Mouse (Mus musculus): ENCODE data around the gene Cntnap4.

- TF ChIP-seq FLI1 (IDR thresholded peaks at IDR 0.05; ENCODE audit: low read length) (no peak), GATA1 (IDR thresholded peaks at IDR 0.05; ENCODE audit: borderline replicate concordance, low read length) (no peak)
Measured at GRCm38 (mm10) chr8:112906458-112907112, 336.7 kb downstream of the Cntnap4 start.

All from megakaryocyte, embryonic 14.5 days (primary cell).